Mouse (Mus musculus): ENCODE data around the gene Ecm1. TPM values are rescaled to one million over a fixed set of nuclear protein-coding genes. Genes with fewer than 3 reads are reported as not detected.

The Ecm1 gene
- polyA plus RNA-seq, 1 experiment from 2014 or later = 178 TPM

- no peak for TF ChIP-seq CTCF (IDR thresholded peaks at IDR 0.05; ENCODE audit: low read depth)
Measured at GRCm38 (mm10) chr3:95718153-95718552, 21.2 kb downstream of the Ecm1 start.

GRCm38 (mm10) chr3:95716075-95716474 is 23.3 kb downstream of the Ecm1 start:
- H3K4me3 ChIP-seq (replicated peaks; ENCODE audit: low read depth, low read length) = no peak overlapping the region
- ATAC-seq (replicated peaks; ENCODE audit: low FRiP score, low read depth) = no peak
- H3K36me3 ChIP-seq (ENCODE audit: insufficient read depth, low read length) = no peaks in the 10 kb centered on the region
- no peak for DNase-seq (ENCODE audit: low spot score)
- 94% methylated on average over 1 of the region's 1 CpGs for WGBS
- H3K9me3 ChIP-seq (replicated peaks; ENCODE audit: low read length) = no peaks in the 10 kb centered on the region
- no peak overlapping the region for H3K9ac ChIP-seq (ENCODE audit: low read depth, low read length)
- H3K4me2 ChIP-seq (ENCODE audit: low read length) = no peak overlapping the region
- H3K4me1 ChIP-seq (replicated peaks; ENCODE audit: insufficient read depth, low read length) = no peaks in the 10 kb centered on the region
- no peak overlapping the region for H3K27ac ChIP-seq
- TF ChIP-seq CTCF (IDR thresholded peaks at IDR 0.05; ENCODE audit: low read depth) = no peak
- H3K27me3 ChIP-seq (ENCODE audit: insufficient read depth, low read length) = no peaks in the 10 kb centered on the region

More at GRCm38 (mm10) chr3:95718153-95718552, 21.2 kb downstream of the Ecm1 start:
- WGBS = 93% methylated on average over 2 of the region's 2 CpGs
- no peak for ATAC-seq (replicated peaks; ENCODE audit: low FRiP score, low read depth)
- H3K27me3 ChIP-seq (ENCODE audit: insufficient read depth, low read length) = no peaks in the 10 kb centered on the region
- no peaks in the 10 kb centered on the region for H3K4me1 ChIP-seq (replicated peaks; ENCODE audit: insufficient read depth, low read length)
- H3K4me2 ChIP-seq (ENCODE audit: low read length) = no peak overlapping the region
- DNase-seq (ENCODE audit: low spot score) = no peak
- no peaks in the 10 kb centered on the region for H3K36me3 ChIP-seq (ENCODE audit: insufficient read depth, low read length)
- no peak overlapping the region for H3K27ac ChIP-seq
- no peak overlapping the region for H3K9ac ChIP-seq (ENCODE audit: low read depth, low read length)
- H3K9me3 ChIP-seq (replicated peaks; ENCODE audit: low read length) = no peaks in the 10 kb centered on the region
- H3K4me3 ChIP-seq (replicated peaks; ENCODE audit: low read depth, low read length) = no peak overlapping the region

- ATAC-seq (replicated peaks; ENCODE audit: low FRiP score, low read depth) = no peak
Measured at GRCm38 (mm10) chr3:95709967-95710366, 29.4 kb downstream of the Ecm1 start.

GRCm38 (mm10) chr3:95709044-95709443 is 30.3 kb downstream of the Ecm1 start:
- DNase-seq (ENCODE audit: low spot score) = no peak
- Histone ChIP-seq H3K27me3 (ENCODE audit: insufficient read depth, low read length) (no peaks in the 10 kb centered on the region), H3K27ac (no peak overlapping the region), H3K9ac (ENCODE audit: low read depth, low read length) (no peak overlapping the region), H3K4me2 (ENCODE audit: low read length) (no peak overlapping the region), H3K4me3 (replicated peaks; ENCODE audit: low read depth, low read length) (no peak overlapping the region), H3K4me1 (replicated peaks; ENCODE audit: insufficient read depth, low read length) (no peaks in the 10 kb centered on the region), H3K9me3 (replicated peaks; ENCODE audit: low read length) (no peaks in the 10 kb centered on the region), H3K36me3 (ENCODE audit: insufficient read depth, low read length) (no peaks in the 10 kb centered on the region)
- TF ChIP-seq CTCF (IDR thresholded peaks at IDR 0.05; ENCODE audit: low read depth) = no peak
- no peak for ATAC-seq (replicated peaks; ENCODE audit: low FRiP score, low read depth)
- WGBS = 93% methylated on average over 4 of the region's 4 CpGs

More at GRCm38 (mm10) chr3:95709967-95710366, 29.4 kb downstream of the Ecm1 start:
- no peak overlapping the region for H3K9ac ChIP-seq (ENCODE audit: low read depth, low read length)
- H3K4me3 ChIP-seq (replicated peaks; ENCODE audit: low read depth, low read length) = no peak overlapping the region
- no peaks in the 10 kb centered on the region for H3K36me3 ChIP-seq (ENCODE audit: insufficient read depth, low read length)
- H3K27me3 ChIP-seq (ENCODE audit: insufficient read depth, low read length) = no peaks in the 10 kb centered on the region
- H3K4me1 ChIP-seq (replicated peaks; ENCODE audit: insufficient read depth, low read length) = no peaks in the 10 kb centered on the region
- DNase-seq (ENCODE audit: low spot score) = no peak
- no peak overlapping the region for H3K27ac ChIP-seq
- no peak for TF ChIP-seq CTCF (IDR thresholded peaks at IDR 0.05; ENCODE audit: low read depth)
- H3K4me2 ChIP-seq (ENCODE audit: low read length) = no peak overlapping the region
- H3K9me3 ChIP-seq (replicated peaks; ENCODE audit: low read length) = no peaks in the 10 kb centered on the region

GRCm38 (mm10) chr3:95707497-95707896 is 31.9 kb downstream of the Ecm1 start:
- TF ChIP-seq CTCF (IDR thresholded peaks at IDR 0.05; ENCODE audit: low read depth) = no peak
- DNase-seq (ENCODE audit: low spot score) (peak; percentile 19), ATAC-seq (replicated peaks; ENCODE audit: low FRiP score, low read depth) (no peak)
- no peaks in the 10 kb centered on the region for H3K27me3 ChIP-seq (ENCODE audit: insufficient read depth, low read length)
- no peak overlapping the region for H3K4me3 ChIP-seq (replicated peaks; ENCODE audit: low read depth, low read length)
- H3K9ac ChIP-seq (ENCODE audit: low read depth, low read length) = no peak overlapping the region
- no peaks in the 10 kb centered on the region for H3K4me1 ChIP-seq (replicated peaks; ENCODE audit: insufficient read depth, low read length)
- H3K9me3 ChIP-seq (replicated peaks; ENCODE audit: low read length) = no peaks in the 10 kb centered on the region
- H3K4me2 ChIP-seq (ENCODE audit: low read length) = no peak overlapping the region
- WGBS = 65% methylated on average over 7 of the region's 7 CpGs
- no peaks in the 10 kb centered on the region for H3K36me3 ChIP-seq (ENCODE audit: insufficient read depth, low read length)
- no peak overlapping the region for H3K27ac ChIP-seq

- Histone ChIP-seq H3K27ac (no peak overlapping the region), H3K36me3 (ENCODE audit: insufficient read depth, low read length) (no peaks in the 10 kb centered on the region), H3K4me3 (replicated peaks; ENCODE audit: low read depth, low read length) (no peak overlapping the region), H3K9ac (ENCODE audit: low read depth, low read length) (no peak overlapping the region), H3K4me1 (replicated peaks; ENCODE audit: insufficient read depth, low read length) (peaks cover 4% of the 10 kb centered on the region; the same call in 1 of the 2 replicates), H3K9me3 (replicated peaks; ENCODE audit: low read length) (no peaks in the 10 kb centered on the region), H3K27me3 (ENCODE audit: insufficient read depth, low read length) (no peaks in the 10 kb centered on the region), H3K4me2 (ENCODE audit: low read length) (no peak overlapping the region)
- 89% methylated on average over 4 of the region's 4 CpGs for WGBS
- DNase-seq (ENCODE audit: low spot score) (no peak), ATAC-seq (replicated peaks; ENCODE audit: low FRiP score, low read depth) (no peak)
- TF ChIP-seq CTCF (IDR thresholded peaks at IDR 0.05; ENCODE audit: low read depth) = no peak
Measured at GRCm38 (mm10) chr3:95706273-95706672, 33.1 kb downstream of the Ecm1 start.

- Histone ChIP-seq H3K27ac (no peak overlapping the region), H3K4me2 (ENCODE audit: low read length) (no peak overlapping the region), H3K4me1 (replicated peaks; ENCODE audit: insufficient read depth, low read length) (peaks cover 4% of the 10 kb centered on the region), H3K9me3 (replicated peaks; ENCODE audit: low read length) (no peaks in the 10 kb centered on the region), H3K36me3 (ENCODE audit: insufficient read depth, low read length) (no peaks in the 10 kb centered on the region), H3K4me3 (replicated peaks; ENCODE audit: low read depth, low read length) (no peak overlapping the region), H3K9ac (ENCODE audit: low read depth, low read length) (no peak overlapping the region), H3K27me3 (ENCODE audit: insufficient read depth, low read length) (no peaks in the 10 kb centered on the region)
- TF ChIP-seq CTCF (IDR thresholded peaks at IDR 0.05; ENCODE audit: low read depth) = no peak
- ATAC-seq (replicated peaks; ENCODE audit: low FRiP score, low read depth) = no peak
- DNase-seq (ENCODE audit: low spot score) = no peak
- WGBS = 88% methylated on average over 4 of the region's 4 CpGs
Measured at GRCm38 (mm10) chr3:95704612-95705011, 34.8 kb downstream of the Ecm1 start.

Data from kidney, postnatal 0 days (tissue).